Mouse (Mus musculus): Measurements from ENCODE around the gene Tanc1. TPM values are rescaled to one million over a fixed set of nuclear protein-coding genes. Genes with fewer than 3 reads are reported as not detected.

Tanc1 gene
- total and polyA plus RNA-seq, 2 experiments from 2014 or later = 2.7 to 7.3 TPM

- DNase-seq (ENCODE audit: low spot score) (no peak), ATAC-seq (ENCODE audit: low FRiP score) (no peak)
- Histone ChIP-seq H3K9ac (replicated peaks; ENCODE audit: low read length, poor library complexity, severe bottlenecking) (no peak overlapping the region), H3K27ac (ENCODE audit: low read depth, low read length) (no peak overlapping the region), H3K9me3 (ENCODE audit: low read length) (no peaks in the 10 kb centered on the region), H3K4me2 (ENCODE audit: low read depth, low read length, poor library complexity, severe bottlenecking) (no peak overlapping the region), H3K27me3 (ENCODE audit: insufficient read depth, low read length) (no peaks in the 10 kb centered on the region), H3K4me1 (ENCODE audit: insufficient read depth, low read length) (no peaks in the 10 kb centered on the region), H3K36me3 (ENCODE audit: insufficient read depth, low read length) (no peaks in the 10 kb centered on the region), H3K4me3 (ENCODE audit: low read depth, low read length) (no peak overlapping the region)
- TF ChIP-seq CTCF (IDR thresholded peaks at IDR 0.05) = no peak
- WGBS = 81% methylated on average over 5 of the region's 5 CpGs
Observed at GRCm38 (mm10) chr2:59780240-59780639, 168.4 kb downstream of the Tanc1 start.

GRCm38 (mm10) chr2:59783055-59783831 lies 171.4 kb downstream of the Tanc1 start:
- DNase-seq (ENCODE audit: low spot score) (peak; percentile 51), ATAC-seq (ENCODE audit: low FRiP score) (no peak)
- no peak overlapping the region for H3K27ac ChIP-seq (ENCODE audit: low read depth, low read length)

GRCm38 (mm10) chr2:59783832-59784627 lies 172.2 kb downstream of the Tanc1 start:
- no peak for TF ChIP-seq CTCF (IDR thresholded peaks at IDR 0.05)
- ATAC-seq (ENCODE audit: low FRiP score) (no peak; the same call in 1 of the 2 replicates), DNase-seq (ENCODE audit: low spot score) (no peak)
- H3K9me3 ChIP-seq (ENCODE audit: low read length) = no peaks in the 10 kb centered on the region
- no peaks in the 10 kb centered on the region for H3K36me3 ChIP-seq (ENCODE audit: insufficient read depth, low read length)
- no peak overlapping the region for H3K9ac ChIP-seq (replicated peaks; ENCODE audit: low read length, poor library complexity, severe bottlenecking)
- 92% methylated on average over 12 of the region's 12 CpGs for WGBS
- H3K4me2 ChIP-seq (ENCODE audit: low read depth, low read length, poor library complexity, severe bottlenecking) = no peak overlapping the region
- H3K4me1 ChIP-seq (ENCODE audit: insufficient read depth, low read length) = no peaks in the 10 kb centered on the region
- H3K4me3 ChIP-seq (ENCODE audit: low read depth, low read length) = no peak overlapping the region
- no peak overlapping the region for H3K27ac ChIP-seq (ENCODE audit: low read depth, low read length)
- H3K27me3 ChIP-seq (ENCODE audit: insufficient read depth, low read length) = no peaks in the 10 kb centered on the region

More at GRCm38 (mm10) chr2:59783055-59783831, 171.4 kb downstream of the Tanc1 start:
- H3K9me3 ChIP-seq (ENCODE audit: low read length) = no peaks in the 10 kb centered on the region
- H3K36me3 ChIP-seq (ENCODE audit: insufficient read depth, low read length) = no peaks in the 10 kb centered on the region
- H3K27me3 ChIP-seq (ENCODE audit: insufficient read depth, low read length) = no peaks in the 10 kb centered on the region
- H3K9ac ChIP-seq (replicated peaks; ENCODE audit: low read length, poor library complexity, severe bottlenecking) = no peak overlapping the region
- no peak overlapping the region for H3K4me2 ChIP-seq (ENCODE audit: low read depth, low read length, poor library complexity, severe bottlenecking)
- no peak overlapping the region for H3K4me3 ChIP-seq (ENCODE audit: low read depth, low read length)
- TF ChIP-seq CTCF (IDR thresholded peaks at IDR 0.05) = no peak
- WGBS = 55% methylated on average over 12 of the region's 12 CpGs
- no peaks in the 10 kb centered on the region for H3K4me1 ChIP-seq (ENCODE audit: insufficient read depth, low read length)

- 87% methylated on average over 6 of the region's 6 CpGs for WGBS
- DNase-seq (ENCODE audit: low spot score) (no peak), ATAC-seq (ENCODE audit: low FRiP score) (no peak)
- no peaks in the 10 kb centered on the region for H3K9me3 ChIP-seq (ENCODE audit: low read length)
- H3K36me3 ChIP-seq (ENCODE audit: insufficient read depth, low read length) = no peaks in the 10 kb centered on the region
- H3K9ac ChIP-seq (replicated peaks; ENCODE audit: low read length, poor library complexity, severe bottlenecking) = no peak overlapping the region
- no peaks in the 10 kb centered on the region for H3K4me1 ChIP-seq (ENCODE audit: insufficient read depth, low read length)
- no peak for TF ChIP-seq CTCF (IDR thresholded peaks at IDR 0.05)
- H3K27ac ChIP-seq (ENCODE audit: low read depth, low read length) = no peak overlapping the region
- H3K4me3 ChIP-seq (ENCODE audit: low read depth, low read length) = no peak overlapping the region
- H3K27me3 ChIP-seq (ENCODE audit: insufficient read depth, low read length) = no peaks in the 10 kb centered on the region
- no peak overlapping the region for H3K4me2 ChIP-seq (ENCODE audit: low read depth, low read length, poor library complexity, severe bottlenecking)
Observed at GRCm38 (mm10) chr2:59784628-59784883, 172.7 kb downstream of the Tanc1 start.

GRCm38 (mm10) chr2:59785597-59785996 lies 173.8 kb downstream of the Tanc1 start:
- H3K9me3 ChIP-seq (ENCODE audit: low read length) = no peaks in the 10 kb centered on the region
- no peak for TF ChIP-seq CTCF (IDR thresholded peaks at IDR 0.05)
- H3K4me2 ChIP-seq (ENCODE audit: low read depth, low read length, poor library complexity, severe bottlenecking) = no peak overlapping the region
- DNase-seq (ENCODE audit: low spot score) (no peak), ATAC-seq (ENCODE audit: low FRiP score) (no peak)
- H3K27me3 ChIP-seq (ENCODE audit: insufficient read depth, low read length) = no peaks in the 10 kb centered on the region
- no peak overlapping the region for H3K9ac ChIP-seq (replicated peaks; ENCODE audit: low read length, poor library complexity, severe bottlenecking)
- no peaks in the 10 kb centered on the region for H3K4me1 ChIP-seq (ENCODE audit: insufficient read depth, low read length)
- no peak overlapping the region for H3K4me3 ChIP-seq (ENCODE audit: low read depth, low read length)
- H3K27ac ChIP-seq (ENCODE audit: low read depth, low read length) = no peak overlapping the region
- H3K36me3 ChIP-seq (ENCODE audit: insufficient read depth, low read length) = no peaks in the 10 kb centered on the region
- 73% methylated on average over 13 of the region's 13 CpGs for WGBS

Measured in midbrain, postnatal 0 days (tissue).